Mouse (Mus musculus): ENCODE measurements around the gene Tmem221.
A peak's percentile ranks its signal among the peaks of the same experiment; 100 is the strongest.

Gene Tmem221

GRCm38 (mm10) chr8:71577856-71578387, 19.3 kb upstream of the Tmem221 start:
- DNase-seq: no peak

GRCm38 (mm10) chr8:71575020-71575419, 16.3 kb upstream of the Tmem221 start:
- no peak for DNase-seq

DNA sequence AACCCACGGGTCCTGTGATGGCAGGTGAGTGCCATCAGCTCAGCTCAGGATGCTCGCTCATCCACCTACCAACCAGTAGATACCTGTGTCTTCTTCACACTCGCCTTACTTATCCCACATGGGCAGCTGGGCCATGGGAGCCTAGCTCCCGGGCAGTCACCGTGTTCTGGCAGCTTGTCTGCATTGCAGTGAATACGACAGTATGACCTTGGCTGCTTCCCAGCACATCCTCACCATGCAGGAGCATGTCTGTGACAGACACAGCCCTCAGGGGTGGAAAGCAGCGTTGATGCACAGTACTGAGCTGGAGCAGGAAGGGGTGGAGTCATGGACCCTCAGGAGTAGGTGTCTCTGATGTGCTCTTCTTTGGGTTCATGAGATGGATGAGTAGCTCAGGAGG, 15.8 kb upstream of the Tmem221 start:
- no peak for DNase-seq

DNA sequence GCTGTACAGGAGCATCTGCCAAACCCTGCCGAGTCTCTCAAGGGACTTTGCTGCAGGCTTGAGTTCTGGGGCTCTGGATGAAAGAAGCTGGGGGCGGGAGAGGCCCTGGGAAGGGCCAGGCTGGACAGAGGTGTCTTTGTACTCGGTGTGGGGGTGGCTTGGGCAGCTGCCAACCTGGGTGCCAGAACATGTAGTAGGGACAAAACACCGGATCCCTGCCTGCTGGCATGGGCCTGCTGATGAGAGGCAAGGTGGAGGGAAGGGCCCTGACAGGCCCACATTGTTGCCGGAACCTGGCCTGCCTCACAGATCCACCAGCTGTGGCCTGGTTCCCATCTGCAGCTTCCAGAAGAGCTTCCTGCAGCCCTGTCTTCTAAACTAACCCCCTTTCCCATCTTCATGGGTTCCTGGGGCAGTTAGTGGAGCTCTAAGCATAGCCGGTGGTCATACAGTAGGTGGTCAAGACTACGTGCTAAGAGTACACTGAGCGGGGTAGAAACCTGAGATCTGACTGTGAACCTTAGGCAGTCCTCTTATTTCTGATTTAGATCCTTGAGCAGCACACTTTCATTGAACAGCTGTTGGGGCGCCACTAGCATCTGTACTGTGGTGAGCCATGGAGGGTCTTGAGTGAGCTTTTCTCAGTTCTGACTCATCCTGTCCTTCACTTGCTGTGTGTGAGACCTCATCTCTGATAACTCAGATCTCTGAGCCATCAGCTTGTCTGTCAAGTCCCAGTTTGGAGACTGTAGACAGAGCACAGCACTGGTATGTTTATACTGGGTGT, 14.4 kb upstream of the Tmem221 start:
- no peak for DNase-seq

GRCm38 (mm10) chr8:71572077-71572476, 13.4 kb upstream of the Tmem221 start:
- no peak for DNase-seq

GRCm38 (mm10) chr8:71570291-71570954, 11.8 kb upstream of the Tmem221 start:
- peak; percentile 99 for DNase-seq

DNA sequence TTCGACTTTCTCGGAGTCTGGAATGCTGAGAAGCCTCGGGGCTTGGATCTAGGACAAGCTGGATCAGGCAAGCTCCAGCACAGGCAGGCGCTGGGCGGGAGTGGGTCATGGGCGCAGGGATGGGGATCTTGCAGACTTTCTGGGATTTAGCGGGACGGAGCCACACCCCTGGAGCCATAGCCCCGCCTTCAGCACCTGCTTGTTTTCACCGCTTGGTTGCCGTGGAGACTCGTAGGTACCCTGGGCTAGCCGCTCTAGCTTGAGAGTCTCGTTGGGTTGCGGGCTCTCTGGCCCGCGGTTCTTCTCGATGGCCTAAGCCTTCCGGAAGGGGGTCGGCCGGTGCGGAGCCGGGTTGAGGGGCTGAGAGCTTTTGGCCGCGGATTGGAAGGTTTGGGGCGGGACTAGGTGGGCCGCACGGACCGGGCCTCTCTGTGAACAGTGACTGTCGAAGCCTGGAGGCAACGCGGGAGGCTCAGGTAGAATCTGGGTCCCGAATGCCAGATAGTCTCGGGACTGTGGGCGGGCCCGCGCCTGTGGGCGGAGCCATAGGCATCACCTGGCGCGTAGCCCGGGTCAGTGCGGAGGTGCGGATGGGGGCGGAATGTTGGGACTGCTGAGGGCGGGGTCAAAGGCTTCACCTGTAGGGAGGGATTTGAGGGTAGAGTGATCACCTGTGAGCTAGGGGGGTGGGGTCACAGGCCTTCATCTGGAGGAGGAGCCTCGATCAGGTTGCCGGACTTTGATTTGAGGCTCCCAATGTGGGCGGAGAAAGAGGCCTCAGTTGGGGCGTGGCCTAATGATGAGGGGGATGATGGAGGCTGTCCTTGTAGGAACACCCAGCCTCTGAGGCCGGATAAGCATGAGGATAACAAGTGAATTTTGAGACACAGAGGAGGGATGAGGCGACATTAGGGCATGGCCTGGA, 11.0 kb upstream of the Tmem221 start:
- peak; percentile 96 for DNase-seq

DNA sequence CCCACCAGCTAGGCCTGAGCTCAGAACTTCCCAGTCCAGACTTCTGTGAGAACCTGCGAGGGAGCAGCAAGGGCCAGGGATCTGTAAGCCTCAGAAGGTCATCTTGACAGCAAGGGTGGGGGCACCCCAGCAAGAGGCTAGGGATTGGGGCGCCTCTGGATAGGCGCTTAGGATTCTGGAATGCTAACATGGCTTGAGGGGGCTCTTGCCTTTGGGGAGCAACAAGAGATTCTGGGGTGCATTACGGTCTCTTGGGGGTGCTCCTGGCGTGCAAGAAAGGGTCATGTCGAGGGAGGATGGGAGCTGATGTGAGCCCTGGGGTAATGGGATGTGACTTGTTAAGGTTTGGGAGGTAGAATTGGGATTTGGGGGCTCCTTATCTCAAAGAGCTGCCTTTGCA, 10.3 kb upstream of the Tmem221 start:
- no peak for DNase-seq

GRCm38 (mm10) chr8:71568387-71568937, 9.8 kb upstream of the Tmem221 start, which contains the start of gene Slc27a1:
Gene Slc27a1 (plus strand): TSS chr8:71568882.
- peak; percentile 77 for DNase-seq

GRCm38 (mm10) chr8:71567587-71567986, 8.9 kb upstream of the Tmem221 start:
- DNase-seq: no peak

DNA sequence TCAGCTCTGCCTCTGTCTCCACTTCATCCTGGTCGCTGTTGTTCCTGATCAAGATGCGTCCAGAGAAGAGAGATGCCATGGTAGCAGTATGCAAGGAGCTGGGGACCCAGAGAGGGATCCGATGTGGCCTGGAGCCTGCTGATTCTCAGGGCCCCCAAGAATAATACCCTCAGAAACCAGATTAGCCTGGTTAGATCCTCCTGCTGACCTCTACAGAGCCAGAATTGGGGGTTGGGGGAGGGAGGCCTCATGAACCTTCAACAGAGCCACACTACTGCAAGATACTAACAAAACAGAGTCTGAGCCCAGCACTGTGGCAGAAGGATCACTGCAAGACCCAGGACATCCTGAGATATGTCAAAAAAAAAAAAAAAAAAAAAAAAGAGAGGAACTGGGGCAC, 7.8 kb upstream of the Tmem221 start, which contains the start of gene Nxnl1:
Nxnl1 (minus strand) TSS at position 101 of the 400 bp plus-strand sequence.
- no peak for DNase-seq

GRCm38 (mm10) chr8:71563992-71564391, 5.3 kb upstream of the Tmem221 start:
- DNase-seq: no peak

GRCm38 (mm10) chr8:71562751-71563150, 4.1 kb upstream of the Tmem221 start:
- DNase-seq: peak; percentile 88

- peak; percentile 77 for DNase-seq
These were observed 2.7 kb upstream of the Tmem221 start for GRCm38 (mm10) chr8:71561401-71561800.

GRCm38 (mm10) chr8:71560765-71561164, 2.1 kb upstream of the Tmem221 start:
- DNase-seq: no peak

DNA sequence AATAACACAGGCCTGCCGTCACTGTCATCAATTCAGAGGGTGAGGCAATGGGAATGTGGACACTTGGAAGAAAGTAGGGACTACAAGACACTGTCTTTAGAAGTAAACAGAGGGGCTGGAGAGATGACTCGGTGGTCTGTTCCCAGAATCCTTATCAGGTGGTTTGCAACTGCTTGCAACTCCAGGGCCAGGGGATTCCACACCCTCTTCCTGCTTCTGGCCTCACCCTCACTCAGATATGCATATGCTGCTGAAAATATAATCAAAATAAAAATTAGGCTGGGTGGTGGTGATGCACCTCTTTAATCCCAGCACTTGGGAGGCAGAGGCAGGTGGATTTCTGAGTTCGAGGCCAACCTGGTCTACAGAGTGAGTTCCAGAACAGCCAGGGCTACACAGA, 1.4 kb upstream of the Tmem221 start:
- no peak for DNase-seq

DNA sequence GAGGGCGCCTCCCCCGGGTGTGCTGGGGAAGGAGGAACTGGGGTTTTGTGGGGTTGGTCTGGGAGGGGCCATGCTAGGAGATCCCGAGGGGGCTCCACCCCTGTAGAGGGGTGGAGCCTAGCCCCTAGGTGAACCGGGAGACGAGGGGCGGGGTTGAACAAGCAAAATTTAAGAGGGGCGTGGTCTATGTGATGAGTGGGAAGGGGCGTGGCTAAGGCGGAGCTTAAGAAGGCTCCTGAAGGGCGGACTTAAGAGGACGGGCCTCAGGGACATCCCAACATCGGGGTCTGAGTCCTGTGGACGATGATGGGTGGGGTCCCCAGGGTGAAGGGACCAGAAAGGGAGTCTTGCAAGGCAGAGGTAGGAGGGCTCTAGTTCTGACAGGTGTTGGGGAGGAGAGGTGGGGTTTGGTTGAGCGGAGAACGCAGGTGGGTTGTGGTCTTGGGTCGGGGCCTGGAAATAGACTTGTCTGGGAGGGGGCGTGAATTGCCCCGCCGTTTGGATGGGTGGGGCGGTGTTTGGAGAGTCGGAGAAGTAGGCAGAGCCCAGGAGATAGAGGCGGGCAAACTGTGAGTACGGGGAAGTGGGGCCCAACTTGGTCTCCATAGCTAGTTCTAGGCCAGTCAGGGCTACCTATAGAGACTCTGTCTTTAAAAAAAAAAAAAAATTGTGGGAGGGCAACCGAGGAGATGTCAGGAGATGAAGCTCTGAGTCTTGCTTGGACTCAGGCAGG, 453 bp upstream of the Tmem221 start:
- DNase-seq: peak; percentile 93

- DNase-seq: peak; percentile 29
These were observed 4.0 kb downstream of the Tmem221 start for GRCm38 (mm10) chr8:71554644-71555043.

DNA sequence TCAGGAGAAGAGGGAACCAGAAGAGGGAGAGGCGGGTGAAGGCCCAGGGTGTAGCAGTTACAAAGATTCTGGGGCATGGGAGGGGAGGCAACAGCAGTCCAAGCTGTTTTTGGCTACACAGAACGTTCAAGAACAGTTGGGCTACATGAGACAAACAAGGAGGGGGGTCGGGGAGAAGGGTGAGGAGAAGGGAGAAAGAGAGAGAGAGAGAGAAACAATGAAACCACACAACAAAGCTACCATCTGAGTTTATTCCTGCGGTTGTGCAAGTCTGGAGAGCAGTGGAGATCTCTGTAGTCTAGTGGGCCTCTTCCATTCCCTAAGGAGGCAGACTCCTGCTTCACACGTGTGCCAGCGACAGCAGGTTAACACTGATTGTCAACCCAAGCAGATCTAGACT, 4.7 kb downstream of the Tmem221 start:
- DNase-seq: no peak

GRCm38 (mm10) chr8:71552770-71553169, 5.9 kb downstream of the Tmem221 start:
- DNase-seq: no peak

GRCm38 (mm10) chr8:71550754-71551153, 7.9 kb downstream of the Tmem221 start:
- no peak for DNase-seq

DNA sequence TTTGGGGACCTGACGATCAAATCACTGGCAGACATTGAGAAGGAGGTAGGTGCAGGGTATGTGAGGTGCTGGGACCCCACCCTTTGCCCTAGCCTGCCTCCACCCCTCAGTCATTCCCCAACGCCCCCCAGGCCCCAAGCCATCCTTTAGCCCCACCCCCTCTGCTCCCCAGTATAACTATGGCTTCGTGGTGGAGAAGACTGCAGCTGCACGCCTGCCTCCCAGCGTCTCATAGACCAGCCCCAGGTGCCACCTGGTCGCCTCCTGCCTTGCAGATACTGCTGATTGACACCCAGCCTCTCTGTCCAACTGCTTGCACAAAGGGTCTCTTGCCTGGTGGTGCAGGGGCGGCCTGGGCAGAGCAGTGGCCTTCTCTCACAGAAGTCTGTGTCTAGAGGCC, 11.1 kb downstream of the Tmem221 start:
- DNase-seq: no peak
